Mouse (Mus musculus) adipocyte (in vitro differentiated cells): ENCODE measurements around the gene Fam83c.
A peak's percentile ranks its signal among the peaks of the same experiment; 100 is the strongest.
"Not testable (repeated sequence)": the region's sequence is repeated elsewhere in the genome, so short reads cannot be mapped to it uniquely, and the experiment has no call there.

Experiments
- DNase-seq: peaks from one replicate; pipeline ENCODE4 v3.0.0-alpha.2; 2016; ENCODE audit warnings: low spot score

Fam83c gene

GRCm38 (mm10) chr2:155834732-155835131 is at the start of gene Fam83c:
Fam83c (minus strand) TSS chr2:155834854.
- DNase-seq: no peak

DNA sequence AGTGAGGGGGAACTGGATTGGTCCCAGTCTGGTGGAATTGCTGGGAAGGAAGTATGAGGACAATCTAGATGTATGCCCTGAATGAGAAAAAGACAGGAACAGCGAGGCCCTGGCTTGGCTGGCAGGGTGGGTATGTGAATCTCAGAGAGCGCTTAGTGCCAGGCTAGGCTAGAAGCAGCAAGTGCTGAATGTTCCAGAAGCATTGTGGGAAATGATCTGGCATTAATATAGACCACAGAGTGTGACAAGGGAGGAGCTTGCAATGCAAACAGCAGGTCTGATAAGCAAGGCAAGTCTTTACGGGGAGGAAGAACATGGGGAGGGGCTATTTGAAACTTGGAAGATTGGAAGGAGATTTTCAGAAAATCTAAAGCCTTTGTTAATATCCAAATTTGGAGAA is 47.4 kb upstream of the Fam83c start:
- DNase-seq: no peak

- DNase-seq: peak; percentile 79
Observed at GRCm38 (mm10) chr2:155878964-155879876, 44.6 kb upstream of the Fam83c start.

DNA sequence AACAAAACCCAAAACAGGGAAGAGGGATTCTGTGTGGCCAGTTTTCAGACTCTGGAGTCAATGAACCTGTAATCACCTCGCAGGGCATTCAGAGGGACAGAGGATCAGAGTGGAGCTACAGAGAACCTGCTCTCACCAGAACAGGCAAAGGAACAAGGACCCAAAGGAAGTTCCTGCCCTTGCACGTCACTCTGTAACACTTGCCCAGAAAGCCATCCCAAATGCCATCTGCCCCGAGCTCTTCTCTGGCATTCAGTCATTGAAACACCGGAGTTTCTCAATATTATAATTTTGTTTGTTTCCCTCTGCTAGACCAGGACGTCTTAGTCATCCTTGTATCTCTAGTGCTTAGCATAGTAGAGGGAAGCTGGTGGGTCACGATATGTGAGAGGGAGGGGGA is 39.0 kb upstream of the Fam83c start:
- DNase-seq: peak; percentile 74

DNA sequence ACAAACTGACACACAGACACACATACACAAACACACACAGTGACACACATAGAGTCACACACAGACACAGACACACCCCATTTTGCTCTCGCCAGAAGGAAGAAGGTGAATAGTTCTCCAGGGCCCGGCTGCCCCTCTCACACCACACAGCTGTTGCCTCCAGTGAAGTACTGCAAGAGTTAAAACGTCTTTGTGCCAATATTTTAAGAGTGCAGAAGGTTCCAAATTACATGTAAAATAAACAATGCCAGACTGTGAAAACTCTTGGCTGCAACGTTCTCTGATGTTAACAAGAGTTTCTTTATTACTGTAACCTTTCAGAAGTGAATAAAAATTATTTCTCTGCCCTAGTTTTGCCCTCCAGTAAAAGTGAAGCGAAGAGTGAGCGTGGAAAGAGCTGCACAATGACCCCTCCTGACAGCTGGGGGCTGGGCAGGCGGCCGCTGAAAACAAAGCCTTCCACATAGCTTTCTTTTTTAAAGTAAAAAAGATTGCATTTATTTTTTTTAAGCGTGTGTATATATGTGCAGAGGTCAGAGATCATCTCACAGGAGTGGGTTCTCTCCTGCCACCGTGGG is 38.4 kb upstream of the Fam83c start:
- peak; percentile 50 for DNase-seq

DNA sequence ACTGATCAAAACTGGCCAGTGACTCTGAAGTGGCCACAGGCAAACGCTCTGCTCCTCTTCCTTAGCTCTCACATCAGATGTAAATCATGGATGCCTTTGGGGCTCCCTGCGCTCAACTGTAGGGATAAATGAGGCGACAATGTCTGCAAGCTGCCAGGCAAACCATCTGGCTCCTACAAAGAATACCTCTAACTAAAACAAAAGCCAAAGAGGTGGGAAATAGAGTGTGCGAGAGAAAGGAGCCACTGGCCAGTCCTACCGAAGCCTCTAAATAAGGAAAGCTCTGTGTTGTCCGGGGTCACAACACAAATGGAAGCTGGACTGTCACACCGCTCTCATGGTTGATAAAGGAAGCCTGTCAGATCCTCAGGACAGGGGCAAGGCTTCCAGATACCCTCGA is 37.8 kb upstream of the Fam83c start:
- no peak for DNase-seq

DNA sequence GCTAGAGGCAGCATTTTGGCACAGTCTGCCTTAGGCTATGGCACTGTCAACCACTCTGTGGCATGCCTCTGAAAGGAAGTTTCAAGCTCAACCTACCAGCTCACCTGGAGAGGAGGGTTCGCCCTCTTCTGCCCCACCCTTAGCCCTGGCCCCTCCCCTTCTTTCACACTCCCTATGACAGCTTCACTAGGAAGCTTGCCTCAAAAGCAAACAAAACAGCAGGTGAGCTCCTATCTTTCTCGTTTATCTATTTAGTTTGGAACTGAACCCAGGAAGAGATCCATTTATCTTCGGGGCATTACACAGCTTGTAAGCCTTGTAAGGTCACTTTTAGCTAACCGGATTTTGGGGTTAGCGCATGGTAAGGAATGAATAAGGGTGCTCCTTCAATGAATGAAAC is 35.1 kb upstream of the Fam83c start:
- DNase-seq: no peak

DNA sequence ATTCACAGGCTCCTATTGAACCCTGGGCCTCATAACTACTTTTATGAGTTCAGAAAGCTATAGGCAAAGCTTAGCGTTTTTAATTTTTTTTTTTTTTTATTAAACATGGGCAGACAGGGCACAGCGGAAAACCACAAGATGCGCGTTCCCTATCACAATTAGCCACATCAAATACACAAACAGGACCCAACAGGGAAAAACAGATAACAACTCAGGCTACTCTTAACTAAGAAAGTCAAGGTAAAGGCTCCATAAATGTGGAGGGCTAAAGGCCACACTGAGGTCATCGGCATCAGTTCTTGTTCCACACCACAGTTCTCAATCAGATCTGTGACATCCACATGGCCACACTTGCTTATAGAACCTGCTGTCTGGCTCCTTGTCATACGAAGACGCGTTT is 33.7 kb upstream of the Fam83c start:
- DNase-seq: no peak

GRCm38 (mm10) chr2:155863301-155863867 is 28.7 kb upstream of the Fam83c start:
- no peak for DNase-seq

DNA sequence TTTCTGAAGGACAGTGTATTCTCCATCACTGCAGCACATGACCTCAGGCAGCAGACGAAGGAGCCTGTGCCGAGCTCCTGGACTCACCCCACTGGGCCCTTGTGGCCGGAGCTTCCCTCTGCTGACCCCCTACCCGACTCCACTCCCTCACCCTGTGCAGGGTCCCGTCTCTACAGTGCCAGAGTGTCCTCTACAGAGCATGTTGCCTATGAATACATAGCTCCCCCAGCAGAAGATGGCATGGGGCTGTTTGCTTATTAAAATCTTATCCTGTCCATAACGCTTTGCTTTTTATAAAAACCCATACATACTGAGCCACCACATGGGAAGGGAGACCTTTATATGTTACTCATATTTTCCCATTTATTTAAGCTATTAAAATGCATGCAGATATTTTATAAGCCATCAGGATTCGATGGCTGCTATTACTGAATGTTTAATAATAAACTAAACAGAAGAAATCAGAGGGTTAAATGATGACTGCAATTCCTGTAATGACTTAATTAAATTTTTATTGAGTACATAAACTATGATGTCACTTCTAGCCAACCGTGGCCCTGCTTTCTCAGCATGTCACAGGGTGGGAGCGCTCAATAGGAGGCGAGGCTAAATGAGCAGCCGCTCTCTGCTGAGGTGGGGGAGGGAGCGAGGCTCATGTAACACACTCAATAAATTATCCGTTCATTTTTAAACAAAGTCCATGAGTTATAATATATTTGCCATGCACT is 28.1 kb upstream of the Fam83c start:
- no peak for DNase-seq

- no peak for DNase-seq
Observed at GRCm38 (mm10) chr2:155861581-155861980, 26.9 kb upstream of the Fam83c start.

DNA sequence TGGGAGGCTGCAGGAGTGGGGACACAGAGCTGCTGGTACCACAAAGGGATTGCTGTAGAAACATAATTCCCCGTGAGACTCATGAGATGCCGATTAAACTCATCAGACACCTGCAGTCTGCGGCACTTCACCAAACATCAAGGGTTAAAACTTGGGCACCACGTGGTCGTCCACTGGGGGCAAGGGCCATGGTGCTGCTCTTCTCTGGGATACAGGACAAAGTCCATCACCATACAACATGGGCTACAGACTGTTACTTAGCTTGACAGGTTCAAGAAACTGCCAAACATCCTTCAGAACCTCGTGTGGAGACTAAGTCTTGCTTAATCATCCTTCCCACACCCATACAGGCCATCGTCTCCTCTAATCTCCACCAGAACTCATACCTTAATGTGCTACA is 25.4 kb upstream of the Fam83c start:
- no peak for DNase-seq

DNA sequence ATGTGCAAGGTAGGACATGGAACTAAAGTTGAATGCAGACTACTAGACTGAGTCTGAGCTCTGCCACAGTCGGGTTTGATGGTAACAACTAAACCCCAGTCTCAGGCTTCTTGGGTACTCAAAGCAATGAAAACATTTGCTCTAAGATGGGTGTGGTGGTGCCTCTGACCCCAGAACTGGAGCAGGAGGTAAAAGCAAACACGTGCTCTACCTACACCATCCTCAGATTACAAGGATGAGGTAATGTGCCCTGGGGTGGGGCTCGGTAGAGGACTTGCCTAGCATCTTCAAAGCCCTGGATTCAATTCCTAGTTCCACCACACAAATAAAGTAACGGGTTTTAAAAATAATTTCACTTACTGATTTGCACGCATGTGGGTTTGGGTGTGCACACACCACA is 17.9 kb upstream of the Fam83c start:
- DNase-seq: no peak

DNA sequence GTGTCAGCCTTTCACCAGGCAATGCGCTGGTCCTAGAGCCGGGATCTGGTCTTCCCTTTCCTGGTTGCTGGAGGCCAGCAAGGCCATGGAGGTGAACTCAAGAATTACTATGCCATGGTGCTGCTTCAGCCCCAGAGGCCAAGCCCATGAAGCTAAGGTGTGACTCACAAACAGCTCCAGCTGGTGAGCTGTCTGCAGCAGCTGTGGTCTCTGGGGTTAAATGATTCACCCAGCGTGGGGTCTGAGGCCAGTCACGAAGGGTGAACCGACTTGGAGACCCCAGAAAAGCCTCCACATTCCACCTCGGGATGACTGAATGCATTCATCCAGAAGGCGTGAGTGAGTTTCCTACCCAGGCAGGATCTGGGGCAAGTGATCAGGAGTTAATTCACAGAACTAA is 15.5 kb upstream of the Fam83c start:
- DNase-seq: no peak

DNA sequence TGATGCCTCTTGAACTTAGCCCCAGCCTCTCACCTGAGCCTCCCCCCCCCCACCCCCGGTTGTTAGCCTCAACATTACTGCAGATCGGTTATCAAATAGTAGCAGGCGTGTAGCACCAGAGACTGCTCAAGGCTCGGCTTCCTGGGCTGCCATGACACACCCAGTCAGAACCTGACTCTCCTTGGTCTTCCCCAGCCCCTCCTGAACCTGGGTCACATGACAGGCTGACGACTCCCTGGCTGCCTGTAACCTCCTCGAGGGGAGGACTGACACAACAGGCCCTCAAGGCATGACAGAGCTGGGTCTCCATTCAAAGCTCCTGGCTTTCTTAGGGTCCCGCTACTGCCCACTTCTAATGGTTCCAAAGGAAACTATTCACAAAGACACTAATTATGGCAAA is 14.8 kb upstream of the Fam83c start:
- DNase-seq: no peak

- DNase-seq: peak; percentile 87
Observed at GRCm38 (mm10) chr2:155848291-155848690, 13.6 kb upstream of the Fam83c start.

DNA sequence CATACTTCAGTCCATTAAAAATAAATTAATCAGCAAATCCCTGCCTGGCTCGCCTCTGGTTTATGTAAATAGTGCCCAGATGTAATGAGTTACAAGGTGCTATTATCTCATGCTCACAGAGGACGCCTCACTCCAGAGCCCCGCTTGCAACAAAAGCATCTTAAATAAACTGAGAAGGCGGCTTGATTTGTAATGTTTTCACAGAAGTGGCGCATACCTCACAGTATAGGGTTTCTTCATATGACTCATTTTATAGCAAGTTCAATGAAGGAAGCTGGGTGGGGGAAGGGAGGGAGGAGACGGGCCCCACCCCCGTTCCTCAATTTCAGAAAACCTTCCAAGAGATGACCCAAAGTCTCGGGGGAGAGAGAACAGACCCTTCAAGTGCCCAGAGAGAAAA is 12.3 kb upstream of the Fam83c start:
- no peak for DNase-seq

DNA sequence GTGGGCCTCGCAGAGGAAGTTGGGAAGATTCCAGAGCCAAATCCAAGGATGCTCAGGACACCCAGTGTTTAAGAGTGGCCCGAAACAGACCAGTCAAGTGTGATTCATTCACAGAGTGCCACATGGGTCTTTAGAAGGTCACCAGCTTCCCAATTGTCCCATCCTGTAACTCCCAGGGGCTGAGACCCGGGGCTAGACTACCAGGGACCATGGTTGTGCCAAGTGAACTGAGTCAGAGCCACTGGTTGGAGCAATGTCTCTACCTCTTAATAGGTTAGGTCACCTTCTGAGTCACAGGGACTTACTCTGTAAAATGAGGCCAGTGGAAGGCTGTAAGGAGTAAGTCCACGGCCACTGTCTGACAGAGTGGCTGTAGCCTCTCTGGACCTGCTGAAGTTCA is 4.3 kb upstream of the Fam83c start:
- DNase-seq: no peak

DNA sequence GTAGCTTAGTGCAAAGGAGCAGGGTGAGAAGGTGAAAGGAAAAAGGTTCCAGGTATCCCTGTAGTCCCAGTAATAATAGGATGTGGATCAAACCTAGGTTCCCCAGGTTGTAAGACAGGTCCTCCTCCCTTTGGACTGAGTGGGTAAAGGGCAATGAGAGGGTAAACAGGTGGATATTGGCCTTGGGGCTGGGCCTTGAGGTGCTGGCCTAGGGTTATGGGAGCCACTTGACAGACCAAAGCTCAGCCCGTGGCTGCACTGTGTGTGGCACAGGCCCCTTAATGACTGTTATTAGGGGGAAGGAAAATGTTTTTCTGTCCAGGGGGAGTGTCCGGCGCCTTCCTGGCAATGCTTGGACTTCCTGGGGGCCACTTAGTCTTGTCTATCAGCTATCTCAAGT is 3.3 kb upstream of the Fam83c start:
- DNase-seq: no peak

DNA sequence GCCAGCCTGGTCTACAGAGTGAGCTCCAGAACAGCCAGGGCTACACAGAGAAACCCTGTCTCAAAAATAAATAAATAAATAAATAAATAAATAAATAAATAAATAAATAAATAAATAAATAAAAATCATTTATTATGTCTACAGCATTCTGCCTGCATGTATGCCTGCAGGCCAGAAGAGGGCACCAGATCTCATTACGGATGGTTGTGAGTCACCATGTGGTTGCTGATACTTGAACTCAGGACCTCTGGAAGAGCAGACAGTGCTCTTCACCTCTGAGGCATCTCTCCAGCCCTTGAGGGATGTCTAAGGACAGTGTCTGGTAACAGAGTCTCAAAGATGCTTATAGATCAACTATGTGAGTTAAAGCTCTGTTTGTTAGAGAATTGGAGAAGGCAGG is 2.6 kb downstream of the Fam83c start:
- DNase-seq: not testable (repeated sequence)

DNA sequence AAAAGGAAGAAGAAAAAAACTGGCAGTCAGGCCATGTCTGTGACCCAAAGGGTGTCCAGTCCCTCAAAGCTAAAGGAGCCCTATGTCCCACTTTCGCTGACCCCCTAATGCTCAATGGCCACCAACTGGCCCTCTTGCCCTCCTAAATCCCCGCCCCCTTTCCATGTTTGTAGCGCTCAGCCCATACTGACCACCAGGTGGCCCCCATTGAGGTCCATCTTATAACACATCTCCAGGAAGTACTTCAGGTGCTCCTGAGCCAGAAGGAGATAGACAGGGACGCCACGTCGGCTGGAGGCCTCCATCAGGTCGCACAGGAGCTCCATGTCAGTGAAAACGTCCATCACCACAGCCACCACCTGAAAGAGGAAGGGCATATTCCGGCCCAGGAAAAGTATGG is 3.4 kb downstream of the Fam83c start:
- no peak for DNase-seq

DNA sequence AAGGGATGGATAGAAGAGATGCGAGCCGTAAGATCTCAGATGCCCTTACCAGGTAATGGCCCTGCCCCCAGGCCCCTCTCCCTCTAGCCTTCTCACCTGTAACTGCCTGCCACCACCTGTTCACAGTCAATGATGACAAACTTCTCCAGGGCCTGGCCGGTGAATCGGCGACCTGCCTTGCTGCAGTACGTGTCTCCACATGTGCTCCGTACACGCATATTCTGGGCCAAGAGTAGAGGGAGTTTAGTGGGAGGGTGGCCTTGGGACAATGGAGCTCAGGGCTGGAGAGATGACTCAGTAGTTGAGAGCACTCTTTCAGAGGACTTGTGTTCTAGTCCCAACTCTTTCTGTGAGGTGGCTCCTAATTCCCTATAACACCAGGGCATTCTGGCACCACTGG is 3.8 kb downstream of the Fam83c start:
- no peak for DNase-seq
